Mouse (Mus musculus) mouse trophoblast stem cell (cell line): Measurements from ENCODE around the gene F7.
"Not testable (repeated sequence)": the region's sequence is repeated elsewhere in the genome, so short reads cannot be mapped to it uniquely, and the experiment has no call there.

Experiments
- in situ Hi-C, 2 experiments: fragments of 300-500 bp; cut with MseI, MboI; formaldehyde crosslinking; loops; 2 replicates in 1 of 2; 3 replicates in 1 of 2; pipeline ENCODE4 v1.15.1; 2025

F7 gene

DNA sequence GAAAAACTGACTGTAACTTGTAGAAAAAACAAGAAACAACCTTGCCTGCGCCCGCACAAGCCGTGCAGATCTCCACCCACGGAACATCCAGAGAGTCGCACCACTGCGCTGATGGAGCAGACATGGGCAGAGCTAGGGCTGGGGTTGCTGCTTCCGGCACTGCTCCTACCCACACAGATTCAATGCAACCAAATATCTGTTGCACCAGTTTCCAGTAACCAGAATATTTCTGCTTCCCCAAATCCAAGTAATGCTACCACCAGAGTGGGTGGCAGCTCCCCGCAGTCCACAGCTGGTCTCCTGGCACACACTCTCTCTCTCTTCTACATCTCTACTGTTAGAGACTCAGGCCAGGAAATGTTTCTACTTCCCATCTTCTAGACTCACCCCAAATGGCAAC is 4.0 kb upstream of the F7 start:
- in situ Hi-C loops: no loop called here

DNA sequence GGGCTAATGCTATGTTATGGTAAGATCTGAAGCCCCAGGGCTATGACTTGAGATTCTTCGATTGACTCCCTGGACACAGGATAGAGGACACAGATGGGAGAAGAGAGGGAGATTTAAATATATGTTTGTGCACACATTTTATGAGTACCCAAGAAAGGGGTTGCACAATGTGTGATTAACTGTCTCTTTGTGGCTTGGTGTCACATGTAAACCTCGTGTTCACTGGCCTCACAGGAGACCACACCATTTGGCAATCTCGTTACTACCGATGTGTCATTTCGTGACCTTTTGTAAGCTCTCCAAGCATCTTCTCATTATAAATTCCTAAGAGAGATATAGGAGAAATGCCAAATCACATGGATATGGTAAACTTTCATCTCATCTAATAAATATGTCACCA is 1.8 kb downstream of the F7 start:
- in situ Hi-C loops: no loop called here

DNA sequence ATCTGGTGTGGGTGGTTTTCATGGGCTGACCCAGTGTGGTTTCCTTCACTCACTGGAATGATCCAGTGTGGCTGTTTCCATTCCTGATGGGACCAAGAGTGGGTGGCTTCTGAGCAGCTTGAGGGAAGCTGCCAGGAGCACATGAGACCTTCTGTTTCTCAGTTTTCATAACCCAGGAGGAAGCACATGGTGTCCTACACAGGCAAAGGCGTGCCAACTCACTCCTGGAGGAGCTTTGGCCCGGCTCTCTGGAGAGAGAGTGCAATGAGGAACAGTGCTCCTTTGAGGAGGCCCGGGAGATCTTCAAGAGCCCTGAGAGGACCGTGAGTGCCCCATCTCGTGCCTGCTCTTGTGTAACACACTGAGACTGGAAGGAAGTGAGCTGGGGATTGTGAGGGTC is 2.6 kb downstream of the F7 start:
- in situ Hi-C loops: no loop called here

DNA sequence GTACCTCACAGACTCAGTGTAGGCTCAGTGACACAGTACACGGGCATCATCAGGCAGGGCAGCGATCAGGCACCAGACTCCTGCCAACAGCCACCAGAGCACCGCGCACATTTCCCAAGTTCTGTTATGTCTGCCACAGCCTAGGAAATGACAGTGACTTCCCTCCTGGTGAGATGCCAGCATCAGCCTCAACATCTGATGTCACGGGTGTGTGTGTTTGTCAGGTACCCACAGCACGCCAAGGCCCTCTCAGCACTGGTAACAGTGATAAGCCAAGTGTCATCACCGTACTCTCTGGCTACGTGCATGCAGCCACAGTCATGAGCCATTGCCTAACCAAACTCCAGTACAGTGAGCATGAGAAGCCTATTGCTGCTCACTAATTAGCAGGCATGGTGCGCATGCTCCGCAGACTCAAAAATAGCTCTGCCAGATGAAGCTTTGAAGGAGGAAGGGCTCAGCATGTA is 10.5 kb downstream of the F7 start:
- in situ Hi-C loops: no loop called here

DNA sequence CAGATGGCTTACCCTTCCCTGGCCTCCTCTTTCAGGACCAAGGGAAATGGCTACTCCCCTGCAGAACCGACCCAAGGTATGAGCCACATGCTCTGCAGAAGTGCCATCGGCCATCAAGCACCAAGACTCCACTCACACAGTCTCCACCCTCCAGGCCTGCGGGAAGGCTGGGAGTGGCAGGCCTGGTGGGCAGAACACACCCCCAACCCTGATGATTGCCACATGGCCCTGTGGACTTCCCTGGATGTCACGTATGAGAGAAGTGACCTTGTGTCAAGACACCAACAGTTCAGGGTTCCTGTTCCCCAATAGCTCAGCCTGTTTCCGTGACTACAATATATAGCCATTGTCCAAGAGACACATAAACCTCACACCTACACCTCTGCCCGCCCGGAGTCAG is 11.2 kb downstream of the F7 start, which contains the start of gene F10:
F10 (plus strand) TSS at position 294 of the 400 bp plus-strand sequence.
- in situ Hi-C loops: no loop called here

DNA sequence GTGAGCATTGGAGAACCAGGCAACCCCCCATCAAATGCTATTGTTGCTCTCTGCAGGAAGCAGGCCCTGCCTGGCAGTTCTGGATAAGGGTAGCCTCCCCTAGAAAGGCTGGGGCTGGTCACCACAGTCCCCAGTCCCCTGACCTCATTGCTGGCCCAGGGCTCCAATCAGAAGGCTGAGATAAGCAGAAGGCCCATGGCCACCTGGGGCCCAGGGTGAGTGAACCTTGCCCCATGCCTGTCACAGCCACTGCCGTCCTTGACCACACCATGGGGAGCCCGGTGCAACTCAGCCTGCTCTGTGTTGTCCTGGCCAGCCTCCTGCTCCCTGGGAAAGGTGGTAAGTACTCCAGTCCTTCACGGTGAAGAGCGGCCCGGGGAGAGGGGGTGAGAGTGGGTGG is 11.7 kb downstream of the F7 start:
- in situ Hi-C loops: no loop called here

DNA sequence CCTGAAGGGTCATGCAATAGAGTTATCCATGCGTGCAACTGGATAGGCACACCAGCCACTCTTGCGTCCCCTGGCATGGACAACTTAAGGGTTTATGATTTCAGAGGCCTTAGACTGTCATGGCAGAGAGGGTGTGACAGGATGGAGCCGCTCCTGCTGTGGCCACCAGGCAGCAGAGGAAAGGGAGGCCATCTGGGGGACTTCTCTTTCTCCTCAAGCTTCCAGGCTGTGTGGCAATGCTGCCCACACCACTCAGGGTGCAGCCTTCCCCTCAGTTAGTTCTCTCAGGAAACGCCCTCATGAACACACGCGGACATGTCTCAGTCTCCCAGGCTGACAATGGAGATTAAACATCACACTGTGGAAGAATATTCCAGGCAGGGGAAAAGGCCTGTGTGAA is 13.2 kb downstream of the F7 start:
- in situ Hi-C loops: no loop called here

DNA sequence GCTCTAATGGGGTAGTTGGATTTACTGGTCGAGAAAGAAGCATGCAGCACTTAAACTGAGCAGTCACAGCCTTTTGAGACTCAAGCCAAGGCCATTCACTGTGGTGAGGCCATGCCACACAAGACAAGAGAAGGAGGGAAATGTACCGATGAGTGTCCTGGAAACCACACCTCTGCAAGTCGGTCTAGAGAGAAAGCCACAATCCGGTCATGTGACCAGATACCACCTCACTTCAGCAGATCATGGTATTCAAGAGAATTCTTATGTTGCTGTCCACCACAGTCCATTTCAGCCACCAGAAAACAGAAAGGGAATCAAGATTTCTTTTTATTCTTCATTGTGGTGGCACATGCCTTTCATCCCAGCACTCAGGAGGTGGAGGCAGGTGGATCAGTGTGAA is 15.6 kb downstream of the F7 start:
- in situ Hi-C loops: no loop called here

DNA sequence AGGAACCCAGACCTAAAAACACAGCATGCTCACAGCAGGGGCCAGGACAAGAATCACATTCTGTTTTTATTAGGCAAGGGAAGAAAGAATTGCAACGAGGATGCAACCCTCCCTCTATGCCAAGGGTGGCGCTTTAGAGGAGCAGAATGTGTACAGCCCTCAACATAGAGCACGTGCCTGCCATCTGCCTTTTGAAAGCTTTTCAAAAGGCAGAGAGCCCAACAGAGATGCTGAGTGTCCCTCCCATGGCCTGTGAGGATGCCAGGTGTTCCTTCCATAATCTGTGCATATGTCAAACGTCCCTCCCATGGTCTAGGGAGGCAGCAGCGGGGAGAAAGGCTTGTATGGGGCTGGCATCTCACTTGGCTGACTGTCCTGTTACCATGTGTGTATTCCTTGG is 21.8 kb downstream of the F7 start:
- in situ Hi-C loops: no loop called here

DNA sequence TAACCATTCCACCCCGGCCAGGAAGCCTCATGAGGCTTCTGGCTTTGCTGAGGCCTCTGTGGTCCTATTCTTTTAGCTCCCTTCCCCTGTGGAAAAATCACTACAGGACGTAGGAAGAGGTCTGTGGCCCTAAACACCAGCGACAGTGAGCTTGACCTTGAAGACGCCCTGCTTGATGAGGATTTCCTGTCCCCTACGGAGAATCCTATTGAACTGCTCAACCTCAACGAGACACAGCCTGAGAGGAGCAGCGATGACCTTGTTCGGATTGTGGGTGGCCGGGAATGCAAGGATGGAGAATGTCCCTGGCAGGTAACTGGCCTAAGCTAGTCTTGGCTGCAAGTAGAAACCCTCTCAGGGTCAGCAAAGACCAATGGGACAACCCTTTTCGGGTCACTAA is 24.7 kb downstream of the F7 start:
- in situ Hi-C loops: no loop called here

DNA sequence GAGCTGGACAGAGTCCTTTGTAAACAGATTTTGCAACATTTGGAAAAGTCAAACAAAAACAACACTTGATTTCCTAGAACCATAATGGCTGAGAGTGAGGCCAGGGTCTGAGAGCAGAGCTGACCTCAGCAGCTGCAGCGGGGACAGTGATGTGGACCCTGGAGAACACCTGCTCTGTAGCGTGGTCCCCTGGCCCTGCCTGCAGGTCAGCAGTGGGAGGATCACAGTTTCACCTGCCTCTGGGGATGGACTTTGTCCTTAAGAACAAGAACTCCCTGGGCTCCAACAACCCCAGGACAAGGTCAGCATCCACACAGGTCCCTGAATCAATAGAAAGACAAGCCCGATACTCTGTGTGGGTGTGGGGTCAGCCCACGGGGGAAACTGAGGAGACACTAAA is 31.5 kb downstream of the F7 start:
- in situ Hi-C loops: no loop called here

DNA sequence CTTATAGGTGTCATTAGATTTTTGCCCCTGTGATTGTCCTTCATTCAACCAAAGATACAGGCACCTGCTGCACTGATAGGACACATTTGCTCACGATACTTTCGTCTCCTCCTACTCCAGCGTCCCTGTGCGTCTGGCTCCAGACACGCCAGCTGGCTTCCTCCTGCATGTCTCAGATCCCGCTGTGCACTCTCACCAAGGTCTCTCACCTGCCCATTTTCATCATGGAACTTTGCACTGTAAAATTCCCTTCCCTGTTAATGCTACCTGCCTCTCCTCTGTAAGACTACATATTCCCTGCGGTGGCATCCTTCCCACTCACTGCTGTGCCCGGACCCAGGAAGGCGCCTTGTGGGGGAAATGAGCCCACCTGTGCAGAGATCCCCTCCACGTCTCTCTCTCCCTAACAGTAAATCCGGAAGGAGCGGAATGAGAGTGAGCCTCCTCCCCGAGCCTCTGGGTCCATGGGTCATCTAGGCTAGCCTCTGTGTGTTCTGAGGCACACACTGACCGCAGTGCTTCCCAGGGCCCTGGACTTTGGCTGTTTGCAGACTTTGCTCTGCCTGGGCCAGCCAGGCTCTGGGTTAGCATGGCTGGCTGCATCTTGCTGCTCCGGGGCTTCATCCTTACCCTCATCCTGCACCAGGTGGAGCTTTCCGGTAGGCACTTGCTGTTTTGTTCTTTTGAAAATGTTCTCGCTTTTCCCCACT is 34.8 kb downstream of the F7 start, which contains the start of gene Proz:
Proz (plus strand) TSS at position 474 of the 710 bp plus-strand sequence.
- in situ Hi-C loops: no loop called here

DNA sequence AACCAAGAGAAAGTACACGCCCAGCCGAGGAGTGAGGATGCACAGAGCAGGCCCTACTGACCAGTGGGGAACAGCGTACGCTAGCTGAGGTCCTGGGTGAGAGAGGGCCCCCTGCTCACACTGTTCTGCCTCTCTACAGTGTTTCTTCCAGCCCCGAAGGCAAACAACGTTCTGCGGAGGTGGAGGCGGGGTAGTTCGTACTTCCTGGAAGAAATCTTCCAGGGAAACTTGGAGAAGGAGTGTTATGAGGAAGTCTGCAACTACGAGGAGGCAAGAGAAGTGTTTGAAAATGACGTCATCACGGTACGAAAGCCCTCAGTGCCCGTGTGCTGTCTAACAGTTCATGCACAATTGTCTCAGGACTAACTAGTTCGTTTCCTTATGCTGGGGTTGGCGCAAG is 37.3 kb downstream of the F7 start:
- in situ Hi-C loops: no loop called here

DNA sequence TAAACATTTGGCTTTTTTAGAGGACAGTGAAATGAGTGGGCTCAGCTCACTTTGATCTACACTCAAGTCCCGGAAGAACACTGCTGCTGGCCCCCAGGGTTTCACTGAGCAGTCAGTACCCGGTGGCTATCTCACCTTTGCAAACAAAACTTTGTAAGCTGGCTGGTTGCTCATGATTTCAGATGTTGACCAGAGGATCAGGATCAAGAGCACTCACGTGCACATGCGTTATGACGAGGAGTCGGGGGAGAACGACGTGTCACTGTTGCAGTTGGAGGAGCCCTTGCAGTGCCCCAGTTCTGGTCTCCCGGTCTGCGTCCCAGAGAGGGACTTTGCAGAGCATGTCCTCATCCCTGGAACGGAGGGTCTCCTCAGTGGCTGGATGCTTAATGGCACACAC is 47.4 kb downstream of the F7 start:
- in situ Hi-C loops: no loop called here

DNA sequence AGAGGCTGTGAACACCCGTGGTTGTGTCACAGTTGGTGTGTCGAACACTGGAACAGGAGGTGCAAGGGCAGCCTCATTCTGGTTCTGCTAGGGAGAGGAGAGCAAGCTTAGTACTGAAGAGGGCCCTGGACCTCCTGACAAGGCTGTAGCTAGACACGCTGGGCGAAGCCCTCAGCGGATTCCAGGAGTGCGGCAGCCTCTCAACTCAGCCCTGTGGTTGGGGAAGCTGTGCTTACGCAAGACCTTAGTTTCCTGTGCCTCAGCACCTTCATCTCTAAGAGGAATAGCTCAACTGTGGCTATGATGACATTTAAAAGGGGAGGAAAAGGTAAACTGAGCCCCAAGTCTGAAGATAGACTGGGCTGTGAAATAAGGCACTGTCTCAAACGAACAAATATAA is 49.2 kb downstream of the F7 start:
- in situ Hi-C loops: no loop called here

DNA sequence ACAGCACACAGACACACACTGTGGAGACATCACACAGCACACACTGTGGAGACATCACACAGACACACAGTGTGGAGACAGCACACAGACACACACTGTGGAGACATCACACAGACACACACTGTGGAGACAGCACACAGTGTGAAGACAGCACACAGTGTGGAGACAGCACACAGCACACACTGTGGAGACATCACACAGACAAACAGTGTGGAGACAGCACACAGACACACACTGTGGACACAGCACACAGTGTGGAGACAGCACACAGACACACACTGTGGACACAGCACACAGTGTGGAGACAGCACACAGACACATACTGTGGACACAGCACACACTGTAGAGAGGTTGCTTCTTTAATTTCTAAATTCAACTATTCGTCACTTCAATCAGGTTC is 49.7 kb downstream of the F7 start:
- in situ Hi-C loops: not testable (repeated sequence)

DNA sequence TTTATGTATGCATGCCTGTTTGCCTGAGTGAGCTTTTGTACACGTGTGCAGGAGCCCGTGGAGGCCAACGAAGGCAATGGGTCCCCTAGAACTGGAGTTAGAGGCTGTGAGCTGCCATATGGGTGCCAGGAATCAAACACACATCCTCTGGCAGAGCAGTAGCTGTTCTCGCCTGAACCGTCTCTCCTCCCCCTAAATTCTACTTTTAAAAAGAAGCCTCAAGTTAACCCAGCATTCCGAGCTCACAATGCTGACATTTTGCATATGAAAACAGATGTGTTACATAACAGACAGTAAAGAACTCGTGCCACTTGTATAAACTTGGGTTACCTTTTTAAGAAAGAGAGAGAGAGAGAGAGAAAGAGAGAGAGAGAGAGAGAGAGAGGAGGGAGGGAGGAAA is 51.7 kb downstream of the F7 start:
- in situ Hi-C loops: no loop called here
